Mouse (Mus musculus) neural tube, embryonic 13.5 days (tissue): ENCODE data around the gene Wwox. TPM values are rescaled to one million over a fixed set of nuclear protein-coding genes. Genes with fewer than 3 reads are reported as not detected.

ENCODE experiments used
- ATAC-seq: fragments of 200-750 bp; cut with Nextera tagmentation; 2 replicates; pipeline ENCODE4 v1.8.0; 2017; ENCODE audit warnings: low read depth, mild to moderate bottlenecking, moderate TSS enrichment, moderate library complexity
- H3K27ac ChIP-seq: fragments of 300-500 bp; sonication (generic); replicated peaks from 2 replicates; pipeline ENCODE4 v1.5.1; 2015; ENCODE audit warnings: moderate library complexity, mild to moderate bottlenecking, inconsistent platforms
- H3K27me3 ChIP-seq: fragments of 300-500 bp; sonication (generic); 2 replicates; pipeline ENCODE4 v1.6.1; 2015; ENCODE audit warnings: mild to moderate bottlenecking, inconsistent platforms
- H3K36me3 ChIP-seq: fragments of 300-500 bp; sonication (generic); 2 replicates; pipeline ENCODE4 v1.6.1; 2015; ENCODE audit warnings: mild to moderate bottlenecking, inconsistent platforms
- H3K4me1 ChIP-seq: fragments of 300-500 bp; sonication (generic); replicated peaks from 2 replicates; pipeline ENCODE4 v1.6.1; 2015; ENCODE audit warnings: inconsistent platforms
- H3K4me2 ChIP-seq: fragments of 300-500 bp; sonication (generic); 2 replicates; pipeline ENCODE4 v1.6.1; 2015; ENCODE audit warnings: inconsistent platforms, mild to moderate bottlenecking, moderate library complexity
- H3K4me3 ChIP-seq: fragments of 300-500 bp; sonication (generic); 2 replicates; pipeline ENCODE4 v1.5.1; 2015; ENCODE audit warnings: mild to moderate bottlenecking, inconsistent platforms
- H3K9ac ChIP-seq: fragments of 300-500 bp; sonication (generic); 2 replicates; pipeline ENCODE4 v1.6.1; 2015; ENCODE audit warnings: moderate library complexity, mild to moderate bottlenecking, inconsistent platforms
- H3K9me3 ChIP-seq: fragments of 300-500 bp; sonication (generic); 2 replicates; pipeline ENCODE4 v1.6.1; 2016; ENCODE audit warnings: inconsistent platforms
- WGBS: fragments of 180-500 bp; shearing (Covaris S2); methylation state at CpG from one replicate; pipeline ENCODE4 v1.1.7; 2015; 5-methylcytosine and 5-hydroxymethylcytosine counted together
- polyA plus RNA-seq: library from polyadenylated mRNA; unstranded; fragments of >200 nt; fragmentation: Nextera tagmentation; extraction: Ambion mirVana; gene quantifications from 2 replicates; pipeline ENCODE4 v1.2.1, GENCODE M21; 2015

Gene Wwox
- polyA plus RNA-seq, 1 experiment from 2014 or later = 12.8 TPM

DNA sequence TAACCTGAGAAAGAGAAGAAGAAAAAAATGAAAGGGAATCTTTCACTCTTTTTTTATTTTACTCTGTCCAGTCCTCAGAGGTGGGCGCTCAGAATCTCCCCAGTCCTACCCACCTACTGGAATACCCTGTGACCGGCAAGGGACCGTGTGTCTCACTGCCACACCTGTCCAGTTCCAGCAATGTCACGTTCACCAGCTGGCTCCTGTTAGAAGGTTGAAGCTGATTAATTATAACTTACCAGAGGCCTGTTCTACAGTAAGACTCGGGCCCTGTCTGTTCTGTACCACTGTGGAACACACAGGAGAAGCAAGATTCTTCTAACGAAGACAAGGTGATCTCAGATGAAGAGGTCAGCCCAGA lies 334.9 kb downstream of the Wwox start:
- Histone ChIP-seq H3K27ac (no peak overlapping the region), H3K9ac (no peak overlapping the region), H3K4me3 (no peak overlapping the region), H3K9me3 (no peaks in the 10 kb centered on the region), H3K36me3 (no peaks in the 10 kb centered on the region), H3K4me1 (peaks cover 73% of the 10 kb centered on the region), H3K4me2 (peak overlapping the region; percentile 7; the same call in 1 of the 2 replicates), H3K27me3 (no peaks in the 10 kb centered on the region)
- 79% methylated on average over 6 of the region's 6 CpGs for WGBS
- ATAC-seq = no peak

DNA sequence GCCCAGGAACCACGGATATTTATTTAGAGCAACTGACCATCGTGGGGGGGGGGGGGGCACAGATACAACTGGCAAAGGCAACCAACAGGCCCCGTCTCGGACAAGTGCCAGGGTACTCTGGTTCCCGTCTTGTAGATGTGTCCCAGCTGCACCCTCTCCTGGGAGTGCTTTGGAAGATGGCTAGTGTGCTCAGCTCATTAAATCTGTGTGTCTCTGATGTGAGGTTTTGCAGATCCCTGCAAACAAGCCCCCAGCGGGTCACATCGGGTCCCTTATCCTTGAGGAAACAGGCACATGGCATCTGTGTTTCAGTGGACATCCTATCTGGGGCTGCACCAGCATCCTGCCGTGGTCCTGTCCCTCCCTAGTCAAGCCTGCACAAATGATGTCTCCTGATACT lies 336.1 kb downstream of the Wwox start:
- Histone ChIP-seq H3K4me2 (no peak overlapping the region), H3K27ac (no peak overlapping the region), H3K36me3 (no peaks in the 10 kb centered on the region), H3K9ac (no peak overlapping the region), H3K4me3 (no peak overlapping the region), H3K4me1 (peaks cover 65% of the 10 kb centered on the region), H3K27me3 (no peaks in the 10 kb centered on the region), H3K9me3 (no peaks in the 10 kb centered on the region)
- no peak for ATAC-seq
- 56% methylated on average over 8 of the region's 8 CpGs for WGBS

DNA sequence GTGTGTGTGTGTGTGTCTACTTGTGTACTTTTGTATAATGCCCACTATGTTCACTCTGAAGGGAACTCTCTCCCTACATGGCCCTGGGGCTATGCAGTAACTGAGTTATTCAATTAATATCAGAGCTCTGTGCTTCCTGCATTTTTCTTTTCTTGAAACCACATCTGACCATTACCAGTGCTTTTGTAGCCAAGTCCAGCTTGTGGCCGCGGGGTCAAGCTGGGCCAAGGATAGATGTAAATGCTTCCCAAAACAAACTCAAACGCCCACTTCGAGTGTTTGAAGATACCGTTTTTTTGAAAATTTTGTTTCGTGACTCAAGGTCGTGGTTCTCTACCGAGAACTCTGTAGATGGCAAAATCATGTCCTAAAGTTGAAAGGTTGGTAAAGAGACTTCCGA lies 337.2 kb downstream of the Wwox start:
- Histone ChIP-seq H3K27me3 (no peaks in the 10 kb centered on the region), H3K4me3 (no peak overlapping the region), H3K4me1 (peaks cover 59% of the 10 kb centered on the region), H3K4me2 (no peak overlapping the region), H3K36me3 (no peaks in the 10 kb centered on the region), H3K9ac (no peak overlapping the region), H3K9me3 (no peaks in the 10 kb centered on the region), H3K27ac (no peak overlapping the region)
- no peak for ATAC-seq
- WGBS = 89% methylated on average over 9 of the region's 9 CpGs

DNA sequence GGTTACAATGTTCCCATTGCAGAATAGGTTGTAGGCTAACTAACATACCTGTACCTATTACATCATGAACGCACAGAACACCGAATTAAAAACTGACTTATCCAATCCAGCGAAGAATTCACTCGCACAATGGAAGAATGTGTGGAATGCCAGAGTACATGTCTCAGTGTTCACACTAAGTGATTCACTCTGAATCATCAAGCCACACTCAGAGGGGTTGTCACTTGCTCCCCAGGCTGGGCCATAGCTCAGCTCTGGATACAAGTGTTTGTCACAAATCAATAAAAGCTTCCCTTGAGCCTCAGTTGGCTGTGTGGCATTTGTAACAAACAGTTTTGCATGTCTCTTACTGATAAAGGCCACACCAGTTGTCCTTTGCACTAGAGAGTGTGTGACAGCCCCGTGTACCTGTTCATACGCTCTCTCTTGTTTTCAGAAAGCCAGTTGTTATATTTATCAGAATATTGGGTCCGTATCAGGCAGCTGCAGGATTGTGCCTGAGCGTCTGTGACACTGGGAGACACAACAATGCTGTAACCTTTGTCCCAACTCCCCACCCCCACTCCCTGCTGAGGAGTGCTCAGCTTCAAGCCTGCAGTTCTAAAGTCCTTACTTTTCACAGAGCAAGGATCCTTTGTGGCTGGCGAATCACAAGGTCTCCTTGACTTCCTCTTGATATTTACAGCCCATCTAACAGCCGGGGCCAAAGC lies 338.0 kb downstream of the Wwox start:
- H3K4me2 ChIP-seq = no peak overlapping the region
- H3K9me3 ChIP-seq = no peaks in the 10 kb centered on the region
- ATAC-seq = no peak
- 50% methylated on average over 10 of the region's 10 CpGs for WGBS
- H3K36me3 ChIP-seq = no peaks in the 10 kb centered on the region
- no peak overlapping the region for H3K27ac ChIP-seq
- no peaks in the 10 kb centered on the region for H3K27me3 ChIP-seq
- H3K9ac ChIP-seq = no peak overlapping the region
- no peak overlapping the region for H3K4me3 ChIP-seq
- peaks cover 62% of the 10 kb centered on the region for H3K4me1 ChIP-seq

DNA sequence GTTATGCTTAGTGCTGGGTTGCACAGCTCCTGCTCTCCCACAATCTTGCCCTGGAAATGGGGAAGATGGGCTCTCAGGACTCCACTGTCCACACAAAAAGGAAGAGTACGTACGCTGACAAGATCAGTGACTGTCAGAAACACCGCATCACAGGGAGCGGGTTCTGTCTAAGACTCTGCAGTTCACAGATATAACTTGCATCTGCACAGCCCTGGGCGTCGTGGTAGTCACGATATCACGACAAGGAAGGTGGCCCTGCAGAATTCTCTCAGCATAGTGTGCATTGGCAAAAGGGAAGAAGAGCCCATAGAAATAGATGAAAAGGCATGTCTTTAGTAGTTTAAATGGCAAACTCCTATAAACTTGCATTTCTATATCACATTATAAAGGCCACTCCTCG lies 339.5 kb downstream of the Wwox start:
- no peak overlapping the region for H3K9ac ChIP-seq
- 84% methylated on average over 9 of the region's 9 CpGs for WGBS
- no peak for ATAC-seq
- no peak overlapping the region for H3K27ac ChIP-seq
- no peak overlapping the region for H3K4me2 ChIP-seq
- H3K9me3 ChIP-seq = no peaks in the 10 kb centered on the region
- no peaks in the 10 kb centered on the region for H3K27me3 ChIP-seq
- peaks cover 51% of the 10 kb centered on the region for H3K4me1 ChIP-seq
- no peaks in the 10 kb centered on the region for H3K36me3 ChIP-seq
- H3K4me3 ChIP-seq = no peak overlapping the region

DNA sequence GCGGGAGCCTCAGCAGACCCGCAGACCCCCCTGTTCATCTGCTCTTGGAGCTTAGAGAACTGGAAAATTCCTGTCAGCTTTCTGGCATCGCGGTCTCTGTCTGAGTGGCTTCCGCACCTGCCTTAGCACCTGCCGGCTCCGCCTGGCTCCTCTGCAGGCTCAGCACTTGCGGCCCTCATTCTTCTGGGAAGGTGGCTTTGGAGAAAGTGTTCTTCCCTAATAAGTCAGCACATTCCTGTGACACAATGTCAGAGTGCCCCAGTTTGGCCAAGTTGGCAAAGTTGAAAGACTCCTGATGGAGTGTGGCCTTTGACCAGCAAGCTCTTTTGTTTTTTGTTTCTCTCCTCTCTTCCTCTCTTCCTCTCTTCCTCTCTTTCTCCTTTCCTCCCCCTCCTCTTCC lies 343.9 kb downstream of the Wwox start:
- no peak for ATAC-seq
- Histone ChIP-seq H3K4me2 (no peak overlapping the region), H3K27ac (no peak overlapping the region), H3K9me3 (no peaks in the 10 kb centered on the region), H3K4me3 (no peak overlapping the region), H3K4me1 (peaks cover 18% of the 10 kb centered on the region), H3K9ac (no peak overlapping the region), H3K36me3 (no peaks in the 10 kb centered on the region), H3K27me3 (no peaks in the 10 kb centered on the region)
- WGBS = 86% methylated on average over 8 of the region's 8 CpGs

DNA sequence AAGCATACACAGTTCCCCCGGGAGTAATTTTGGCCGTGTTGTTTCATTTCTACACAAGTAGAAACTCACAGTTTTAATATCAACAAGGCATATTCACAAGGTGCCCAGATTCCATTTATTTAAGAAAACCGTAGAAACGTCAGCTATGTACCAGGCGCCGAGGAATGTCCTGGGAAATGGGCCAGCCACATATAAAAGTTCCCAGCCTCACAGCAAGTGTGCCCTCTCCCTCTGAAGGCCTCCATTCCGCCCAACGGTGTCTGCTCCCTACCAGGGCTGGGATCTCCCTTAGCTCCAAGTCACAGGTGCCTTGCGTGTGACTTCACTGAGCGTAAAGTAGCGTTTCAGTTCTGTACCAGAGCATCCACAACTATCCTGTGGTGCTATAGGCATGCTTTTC lies 346.4 kb downstream of the Wwox start:
- Histone ChIP-seq H3K27ac (no peak overlapping the region), H3K4me1 (peaks cover 10% of the 10 kb centered on the region), H3K36me3 (no peaks in the 10 kb centered on the region), H3K9ac (no peak overlapping the region), H3K27me3 (no peaks in the 10 kb centered on the region), H3K9me3 (no peaks in the 10 kb centered on the region), H3K4me2 (no peak overlapping the region), H3K4me3 (no peak overlapping the region)
- no peak for ATAC-seq
- 87% methylated on average over 11 of the region's 11 CpGs for WGBS

DNA sequence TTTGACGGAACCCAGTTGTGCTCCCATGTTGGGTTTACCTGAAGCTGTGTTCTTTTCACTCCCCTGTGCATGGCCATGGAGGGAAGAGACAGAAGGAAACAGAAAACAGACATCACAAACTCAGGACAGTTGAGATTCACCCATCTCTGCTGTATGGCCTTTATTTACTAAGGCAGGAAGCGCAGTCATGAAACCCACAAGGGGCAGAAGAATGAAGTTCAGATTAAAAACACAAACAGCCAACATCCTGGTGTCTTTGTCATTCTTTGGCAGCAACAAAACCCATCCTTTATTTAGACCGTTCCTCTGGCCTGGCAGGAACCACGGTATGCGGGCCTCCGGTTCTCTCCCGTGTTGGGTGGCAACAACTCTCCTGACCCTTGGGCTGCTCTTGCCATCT lies 350.2 kb downstream of the Wwox start:
- Histone ChIP-seq H3K36me3 (no peaks in the 10 kb centered on the region), H3K4me2 (no peak overlapping the region), H3K4me3 (no peak overlapping the region), H3K9ac (no peak overlapping the region), H3K27ac (no peak overlapping the region), H3K27me3 (no peaks in the 10 kb centered on the region), H3K4me1 (no peaks in the 10 kb centered on the region), H3K9me3 (no peaks in the 10 kb centered on the region)
- 86% methylated on average over 7 of the region's 7 CpGs for WGBS
- ATAC-seq = no peak

DNA sequence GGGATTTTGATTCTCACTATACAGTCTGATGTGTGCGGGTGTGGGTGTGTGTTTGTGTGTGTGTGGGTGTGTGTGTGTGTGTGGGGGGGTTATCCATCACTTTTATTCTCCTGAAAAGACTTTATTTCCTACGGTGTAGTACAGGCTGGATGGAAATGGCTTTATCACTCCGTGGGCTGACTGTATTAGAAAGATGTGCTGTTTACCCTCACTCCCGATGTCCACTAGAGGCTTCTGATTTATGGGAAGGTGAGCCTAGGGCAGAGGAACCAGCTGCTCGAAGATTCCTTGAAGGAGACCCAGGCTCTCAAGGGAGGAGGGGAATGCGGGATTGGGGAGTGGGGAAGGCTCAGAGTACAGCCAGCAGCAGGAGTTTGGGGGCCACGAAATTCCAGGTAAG lies 351.3 kb downstream of the Wwox start:
- WGBS = 71% methylated on average over 7 of the region's 7 CpGs
- ATAC-seq = no peak
- no peak overlapping the region for H3K27ac ChIP-seq

DNA sequence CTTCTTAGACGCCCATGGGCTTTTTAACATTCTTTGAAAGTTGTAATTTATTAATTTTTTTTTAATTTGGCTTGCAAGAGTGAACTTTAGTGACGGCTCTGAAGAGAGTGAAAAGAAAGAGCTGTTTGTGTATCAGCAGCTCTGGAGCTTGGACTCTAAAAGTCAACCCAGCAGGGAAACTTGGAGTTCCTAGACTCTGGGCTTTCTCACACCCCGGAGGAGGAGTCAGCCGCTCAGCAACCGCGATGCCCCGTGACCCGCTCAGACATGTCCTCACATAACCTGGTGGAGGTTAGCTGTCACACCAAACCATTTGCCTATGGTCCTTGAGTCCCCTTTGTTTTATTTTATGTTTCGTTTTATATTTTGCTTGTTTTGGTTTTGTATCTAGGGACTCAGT lies 354.2 kb downstream of the Wwox start:
- Histone ChIP-seq H3K4me2 (no peak overlapping the region), H3K27ac (no peak overlapping the region), H3K4me3 (no peak overlapping the region), H3K36me3 (no peaks in the 10 kb centered on the region), H3K4me1 (no peaks in the 10 kb centered on the region), H3K9ac (no peak overlapping the region), H3K9me3 (no peaks in the 10 kb centered on the region), H3K27me3 (no peaks in the 10 kb centered on the region)
- WGBS = 86% methylated on average over 9 of the region's 9 CpGs
- ATAC-seq = no peak

More for the DNA sequence above, 351.3 kb downstream of the Wwox start:
- H3K4me1 ChIP-seq = no peaks in the 10 kb centered on the region
- no peaks in the 10 kb centered on the region for H3K9me3 ChIP-seq
- H3K4me2 ChIP-seq = no peak overlapping the region
- H3K27me3 ChIP-seq = no peaks in the 10 kb centered on the region
- no peak overlapping the region for H3K9ac ChIP-seq
- no peak overlapping the region for H3K4me3 ChIP-seq
- no peaks in the 10 kb centered on the region for H3K36me3 ChIP-seq

DNA sequence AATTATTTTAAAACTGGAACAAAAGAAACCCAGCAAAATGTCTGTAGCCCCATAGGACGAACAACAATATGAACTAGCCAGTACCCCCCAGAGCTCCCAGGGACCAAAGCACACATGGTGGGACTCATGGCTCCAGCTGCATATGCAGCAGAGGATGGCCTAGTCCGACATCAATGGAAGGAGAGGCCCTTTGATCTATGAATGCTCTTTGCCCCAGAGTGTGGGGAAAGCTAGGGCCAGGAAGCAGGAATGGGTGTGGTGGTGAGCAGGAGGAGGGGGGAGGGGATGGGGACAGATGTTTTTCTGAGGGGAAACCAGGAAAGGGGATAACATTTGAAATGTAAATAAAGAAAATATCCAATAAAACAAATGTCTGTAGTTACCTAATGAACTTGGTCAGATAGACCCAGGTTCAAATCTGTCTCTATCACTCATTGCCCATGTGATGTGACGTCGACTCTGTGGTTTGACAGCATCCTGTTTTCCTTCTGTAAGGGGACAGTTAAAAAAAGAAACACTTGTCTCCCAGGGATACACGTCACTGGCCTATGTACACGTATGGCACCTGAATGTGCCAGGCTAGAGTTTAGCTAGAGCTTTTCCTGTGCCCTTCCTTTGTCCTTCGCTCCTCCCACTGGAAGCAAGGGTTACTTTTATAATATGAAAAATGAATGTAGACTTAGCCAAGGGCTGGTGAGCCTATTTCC lies 362.1 kb downstream of the Wwox start:
- Histone ChIP-seq H3K9me3 (no peaks in the 10 kb centered on the region), H3K9ac (no peak overlapping the region), H3K27me3 (no peaks in the 10 kb centered on the region), H3K4me1 (peaks cover 8% of the 10 kb centered on the region), H3K4me3 (no peak overlapping the region), H3K4me2 (no peak overlapping the region), H3K27ac (no peak overlapping the region), H3K36me3 (no peaks in the 10 kb centered on the region)
- 73% methylated on average over 7 of the region's 7 CpGs for WGBS
- no peak for ATAC-seq

DNA sequence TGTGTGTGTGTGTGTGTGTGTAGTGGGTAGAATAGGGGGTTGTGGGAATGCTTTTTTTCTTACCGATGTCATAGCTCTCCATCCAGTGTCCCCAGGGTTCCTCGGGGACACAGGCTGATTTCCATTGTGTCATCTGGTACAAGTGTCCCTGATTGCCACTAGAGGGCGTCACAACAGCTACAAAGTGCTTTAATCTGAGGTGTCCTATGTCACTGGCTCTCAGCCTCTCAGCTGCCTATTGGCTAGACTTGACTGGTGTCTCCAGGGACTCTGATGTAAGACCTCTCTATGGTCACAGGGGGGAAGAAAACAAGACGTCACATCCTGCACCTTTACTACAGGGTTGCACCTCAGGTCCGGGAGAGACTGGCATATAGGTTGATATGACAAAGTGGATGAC lies 363.7 kb downstream of the Wwox start:
- WGBS = 64% methylated on average over 5 of the region's 5 CpGs
- no peak overlapping the region for H3K4me2 ChIP-seq
- H3K4me3 ChIP-seq = no peak overlapping the region
- H3K36me3 ChIP-seq = no peaks in the 10 kb centered on the region
- ATAC-seq = no peak
- H3K4me1 ChIP-seq = peaks cover 16% of the 10 kb centered on the region
- no peaks in the 10 kb centered on the region for H3K9me3 ChIP-seq
- no peak overlapping the region for H3K9ac ChIP-seq
- H3K27me3 ChIP-seq = no peaks in the 10 kb centered on the region
- no peak overlapping the region for H3K27ac ChIP-seq
